Mouse (Mus musculus) neural tube, embryonic 15.5 days (tissue): ENCODE results near the gene Gm42420. TPM values are rescaled to one million over a fixed set of nuclear protein-coding genes. Genes with fewer than 3 reads are reported as not detected.

Experiments used
- ATAC-seq: fragments of 200-750 bp; cut with Nextera tagmentation; 2 replicates; pipeline ENCODE4 v1.8.0; 2017; ENCODE audit warnings: mild to moderate bottlenecking, moderate TSS enrichment, moderate library complexity; ENCODE audit not compliant: low FRiP score
- H3K27ac ChIP-seq: fragments of 300-500 bp; sonication (generic); replicated peaks from 2 replicates; pipeline ENCODE4 v1.5.1; 2015; ENCODE audit warnings: mild to moderate bottlenecking, inconsistent platforms
- H3K27me3 ChIP-seq: fragments of 300-500 bp; sonication (generic); replicated peaks from 2 replicates; pipeline ENCODE4 v1.6.1; 2015; ENCODE audit warnings: inconsistent platforms
- H3K36me3 ChIP-seq: fragments of 300-500 bp; sonication (generic); 2 replicates; pipeline ENCODE4 v1.6.1; 2015; ENCODE audit warnings: inconsistent platforms
- H3K4me1 ChIP-seq: fragments of 300-500 bp; sonication (generic); 2 replicates; pipeline ENCODE4 v1.6.1; 2015; ENCODE audit warnings: inconsistent platforms
- H3K4me2 ChIP-seq: fragments of 300-500 bp; sonication (generic); 2 replicates; pipeline ENCODE4 v1.6.1; 2015; ENCODE audit warnings: inconsistent platforms, mild to moderate bottlenecking, moderate library complexity
- H3K4me3 ChIP-seq: fragments of 300-500 bp; sonication (generic); replicated peaks from 2 replicates; pipeline ENCODE4 v1.5.1; 2015; ENCODE audit warnings: mild to moderate bottlenecking, inconsistent platforms
- H3K9ac ChIP-seq: fragments of 300-500 bp; sonication (generic); replicated peaks from 2 replicates; pipeline ENCODE4 v1.6.1; 2015; ENCODE audit warnings: mild to moderate bottlenecking, inconsistent platforms
- H3K9me3 ChIP-seq: fragments of 300-500 bp; sonication (generic); replicated peaks from 2 replicates; pipeline ENCODE4 v1.6.1; 2016; ENCODE audit warnings: inconsistent platforms
- WGBS: fragments of 180-500 bp; shearing (Covaris S2); methylation state at CpG from one replicate; pipeline ENCODE4 v1.1.7; 2015; ENCODE audit warnings: mixed read lengths; 5-methylcytosine and 5-hydroxymethylcytosine counted together
- polyA plus RNA-seq: library from polyadenylated mRNA; unstranded; fragments of >200 nt; fragmentation: Nextera tagmentation; extraction: Ambion mirVana; gene quantifications from 2 replicates; pipeline ENCODE4 v1.2.1, GENCODE M21; 2015

Gm42420 gene
- polyA plus RNA-seq, 1 experiment from 2014 or later, result 2.0 TPM

- WGBS, result 57% methylated on average over 12 of the region's 12 CpGs
- Histone ChIP-seq H3K27me3 (no peaks in the 10 kb centered on the region), H3K36me3 (no peaks in the 10 kb centered on the region), H3K4me2 (peak overlapping the region; percentile 57), H3K4me1 (peaks cover 47% of the 10 kb centered on the region), H3K27ac (peak overlapping the region; percentile 45), H3K9me3 (no peaks in the 10 kb centered on the region), H3K4me3 (peak overlapping the region; percentile 68; the same call in 1 of the 2 replicates), H3K9ac (peak overlapping the region; percentile 28; the same call in 1 of the 2 replicates)
- no peak for ATAC-seq
Measured at GRCm38 (mm10) chr6:39554888-39555647, 30.5 kb upstream of the Gm42420 start.

- no peaks in the 10 kb centered on the region for H3K36me3 ChIP-seq
- H3K4me3 ChIP-seq, result peak overlapping the region; percentile 68; the same call in 1 of the 2 replicates
- WGBS, result 56% methylated on average over 2 of the region's 2 CpGs
- H3K4me1 ChIP-seq, result peaks cover 47% of the 10 kb centered on the region
- H3K27me3 ChIP-seq, result no peaks in the 10 kb centered on the region
- peak overlapping the region; percentile 28; the same call in 1 of the 2 replicates for H3K9ac ChIP-seq
- no peak for ATAC-seq
- H3K4me2 ChIP-seq, result peak overlapping the region; percentile 57
- H3K9me3 ChIP-seq, result no peaks in the 10 kb centered on the region
- H3K27ac ChIP-seq, result peak overlapping the region; percentile 45; the same call in 1 of the 2 replicates
Measured at GRCm38 (mm10) chr6:39555648-39555945, 30.0 kb upstream of the Gm42420 start.

- peak overlapping the region; percentile 90 for H3K27ac ChIP-seq
- H3K9ac ChIP-seq, result peak overlapping the region; percentile 77
- H3K4me3 ChIP-seq, result peak overlapping the region; percentile 68
- peak overlapping the region; percentile 57 for H3K4me2 ChIP-seq
- H3K36me3 ChIP-seq, result no peaks in the 10 kb centered on the region
- H3K9me3 ChIP-seq, result no peaks in the 10 kb centered on the region
- H3K4me1 ChIP-seq, result peaks cover 48% of the 10 kb centered on the region
- no peaks in the 10 kb centered on the region for H3K27me3 ChIP-seq
- under 1% methylated on average over 49 of the region's 54 CpGs for WGBS
- ATAC-seq, result peak; percentile 74
Measured at GRCm38 (mm10) chr6:39556900-39557659, 28.5 kb upstream of the Gm42420 start.

GRCm38 (mm10) chr6:39557723-39558261 is 27.8 kb upstream of the Gm42420 start, which contains the start of gene Dennd2a:
Gene Dennd2a, minus strand, starts transcription at chr6:39557867.
- no peaks in the 10 kb centered on the region for H3K9me3 ChIP-seq
- 1% methylated on average over 48 of the region's 50 CpGs for WGBS
- peak within 1 kb of the TSS; percentile 77 for H3K9ac ChIP-seq
- peak within 1 kb of the TSS; percentile 90 for H3K27ac ChIP-seq
- peak within 1 kb of the TSS; percentile 68 for H3K4me3 ChIP-seq
- H3K36me3 ChIP-seq, result no peaks in the 10 kb centered on the region
- peak within 1 kb of the TSS; percentile 57 for H3K4me2 ChIP-seq
- no peaks in the 10 kb centered on the region for H3K27me3 ChIP-seq
- peaks cover 50% of the 10 kb centered on the region for H3K4me1 ChIP-seq
- ATAC-seq, result peak; percentile 95

- no peak overlapping the region for H3K9ac ChIP-seq
Measured at GRCm38 (mm10) chr6:39559276-39559939, 26.1 kb upstream of the Gm42420 start.

GRCm38 (mm10) chr6:39562166-39563015 is 23.2 kb upstream of the Gm42420 start:
- 0 out of 2 replicates have a peak overlapping the region, but pooled peaks have one; percentile 3 for H3K4me3 ChIP-seq
- WGBS, result 27% methylated on average over 23 of the region's 23 CpGs
- peaks cover 22% of the 10 kb centered on the region for H3K4me1 ChIP-seq
- H3K9ac ChIP-seq, result no peak overlapping the region
- no peak overlapping the region for H3K27ac ChIP-seq
- peak; percentile 51; the same call in 1 of the 2 replicates for ATAC-seq
- H3K4me2 ChIP-seq, result peak overlapping the region; percentile 40
- H3K9me3 ChIP-seq, result no peaks in the 10 kb centered on the region
- H3K27me3 ChIP-seq, result no peaks in the 10 kb centered on the region
- H3K36me3 ChIP-seq, result no peaks in the 10 kb centered on the region

More at GRCm38 (mm10) chr6:39559276-39559939, 26.1 kb upstream of the Gm42420 start:
- Histone ChIP-seq H3K4me2 (no peak overlapping the region), H3K36me3 (no peaks in the 10 kb centered on the region), H3K9me3 (no peaks in the 10 kb centered on the region), H3K27ac (peak overlapping the region; percentile 35; the same call in 1 of the 2 replicates), H3K27me3 (no peaks in the 10 kb centered on the region), H3K4me3 (no peak overlapping the region), H3K4me1 (peaks cover 48% of the 10 kb centered on the region)
- WGBS, result 49% methylated on average over 6 of the region's 6 CpGs
- no peak for ATAC-seq

GRCm38 (mm10) chr6:39567528-39567927 is 18.0 kb upstream of the Gm42420 start:
- peak; percentile 26; the same call in 1 of the 2 replicates for ATAC-seq
- Histone ChIP-seq H3K9ac (no peak overlapping the region), H3K4me2 (no peak overlapping the region), H3K36me3 (no peaks in the 10 kb centered on the region), H3K9me3 (no peaks in the 10 kb centered on the region), H3K4me3 (no peak overlapping the region), H3K4me1 (peaks cover 3% of the 10 kb centered on the region; the same call in 1 of the 2 replicates), H3K27me3 (no peaks in the 10 kb centered on the region), H3K27ac (no peak overlapping the region)
- WGBS, result 18% methylated on average over 5 of the region's 5 CpGs

- H3K4me2 ChIP-seq, result no peak overlapping the region
- WGBS, result 78% methylated on average over 3 of the region's 3 CpGs
- no peak for ATAC-seq
Measured at GRCm38 (mm10) chr6:39570426-39570825, 15.1 kb upstream of the Gm42420 start.

GRCm38 (mm10) chr6:39573791-39574554 is 11.6 kb upstream of the Gm42420 start, which contains the start of gene Adck2:
Gene Adck2, plus strand, starts transcription at chr6:39573873.
- Histone ChIP-seq H3K4me1 (peaks cover 16% of the 10 kb centered on the region), H3K9ac (peak within 1 kb of the TSS; percentile 81), H3K4me2 (peak within 1 kb of the TSS; percentile 86), H3K4me3 (peak within 1 kb of the TSS; percentile 88), H3K27ac (peak within 1 kb of the TSS; percentile 93), H3K27me3 (no peaks in the 10 kb centered on the region), H3K36me3 (peaks cover 17% of the 10 kb centered on the region), H3K9me3 (no peaks in the 10 kb centered on the region)
- peak; percentile 96 for ATAC-seq
- WGBS, result under 1% methylated on average over 49 of the region's 49 CpGs

More at GRCm38 (mm10) chr6:39570426-39570825, 15.1 kb upstream of the Gm42420 start:
- no peaks in the 10 kb centered on the region for H3K36me3 ChIP-seq
- no peak overlapping the region for H3K27ac ChIP-seq
- peaks cover 16% of the 10 kb centered on the region for H3K4me1 ChIP-seq
- no peaks in the 10 kb centered on the region for H3K27me3 ChIP-seq
- H3K9ac ChIP-seq, result no peak overlapping the region
- no peak overlapping the region for H3K4me3 ChIP-seq
- no peaks in the 10 kb centered on the region for H3K9me3 ChIP-seq

GRCm38 (mm10) chr6:39574555-39574869 is 11.0 kb upstream of the Gm42420 start:
- Histone ChIP-seq H3K4me2 (peak overlapping the region; percentile 86), H3K27me3 (no peaks in the 10 kb centered on the region), H3K4me1 (peaks cover 16% of the 10 kb centered on the region), H3K9ac (peak overlapping the region; percentile 81), H3K36me3 (peaks cover 22% of the 10 kb centered on the region), H3K27ac (peak overlapping the region; percentile 93), H3K9me3 (no peaks in the 10 kb centered on the region), H3K4me3 (peak overlapping the region; percentile 88)
- ATAC-seq, result no peak; the same call in 1 of the 2 replicates
- WGBS, result 24% methylated on average over 10 of the region's 10 CpGs
